Mouse (Mus musculus) lung, embryonic 14.5 days (tissue): Measurements from ENCODE around the gene Zfp940. TPM values are rescaled to one million over a fixed set of nuclear protein-coding genes. Genes with fewer than 3 reads are reported as not detected.

ENCODE experiments used
- ATAC-seq: fragments of 200-750 bp; cut with Nextera tagmentation; 2 replicates; pipeline ENCODE4 v1.8.0; 2017; ENCODE audit warnings: mild to moderate bottlenecking, moderate TSS enrichment, moderate library complexity; ENCODE audit not compliant: insufficient read depth
- DNase-seq: peaks from one replicate; pipeline ENCODE4 v3.0.0-alpha.2; 2015
- H3K27ac ChIP-seq: fragments of 300-500 bp; sonication (generic); 2 replicates; pipeline ENCODE4 v1.5.1; 2014; ENCODE audit warnings: low read depth, mild to moderate bottlenecking, moderate library complexity
- H3K27me3 ChIP-seq: fragments of 300-500 bp; sonication (generic); 2 replicates; pipeline ENCODE4 v1.6.1; 2014; ENCODE audit warnings: low read length, control low read depth; ENCODE audit not compliant: insufficient read depth
- H3K36me3 ChIP-seq: fragments of 300-500 bp; sonication (generic); 2 replicates; pipeline ENCODE4 v1.6.1; 2014; ENCODE audit warnings: control low read depth; ENCODE audit not compliant: insufficient read depth
- H3K4me1 ChIP-seq: fragments of 300-500 bp; sonication (generic); 2 replicates; pipeline ENCODE4 v1.6.1; 2014; ENCODE audit warnings: antibody characterized with exemption, control low read depth; ENCODE audit not compliant: insufficient read depth
- H3K4me2 ChIP-seq: fragments of 300-500 bp; sonication (generic); 2 replicates; pipeline ENCODE4 v1.6.1; 2014; ENCODE audit warnings: mild to moderate bottlenecking
- H3K4me3 ChIP-seq: fragments of 300-500 bp; sonication (generic); 2 replicates; pipeline ENCODE4 v1.5.1; 2014; ENCODE audit warnings: low read depth, low read length
- H3K9ac ChIP-seq: fragments of 300-500 bp; sonication (generic); 2 replicates; pipeline ENCODE4 v1.6.1; 2014
- H3K9me3 ChIP-seq: fragments of 300-500 bp; sonication (generic); 2 replicates; pipeline ENCODE4 v1.6.1; 2016; ENCODE audit warnings: low read depth, low read length, control low read depth
- CTCF ChIP-seq: IDR thresholded peaks from 2 replicates; pipeline ENCODE4 v1.5.1; 2016; ENCODE audit warnings: antibody characterized with exemption, low read depth
- WGBS: fragments of 180-500 bp; shearing (Covaris S2); extraction: QIAGEN DNeasy Blood & Tissue Kit; methylation state at CpG from one replicate; pipeline ENCODE4 v1.1.7; 2014; 5-methylcytosine and 5-hydroxymethylcytosine counted together
- polyA plus RNA-seq: library from polyadenylated mRNA; unstranded; fragments of >200 nt; fragmentation: Nextera tagmentation; extraction: Ambion mirVana; gene quantifications from 2 replicates; pipeline ENCODE4 v1.2.1, GENCODE M21; 2014

Zfp940 gene
- polyA plus RNA-seq, 1 experiment from 2014 or later = 6.0 TPM

GRCm38 (mm10) chr7:29874256-29874655, 20.8 kb upstream of the Zfp940 start:
- 93% methylated on average over 10 of the region's 10 CpGs for WGBS
- peaks cover 18% of the 10 kb centered on the region for H3K36me3 ChIP-seq
- no peak overlapping the region for H3K27ac ChIP-seq
- DNase-seq (no peak), ATAC-seq (no peak)
- TF ChIP-seq CTCF = no peak
- H3K27me3 ChIP-seq = no peaks in the 10 kb centered on the region
- H3K4me1 ChIP-seq = no peaks in the 10 kb centered on the region
- no peak overlapping the region for H3K9ac ChIP-seq
- no peak overlapping the region for H3K4me2 ChIP-seq
- H3K4me3 ChIP-seq = no peak overlapping the region
- H3K9me3 ChIP-seq = peaks cover 21% of the 10 kb centered on the region

- Histone ChIP-seq H3K4me2 (no peak overlapping the region), H3K4me3 (no peak overlapping the region), H3K27me3 (no peaks in the 10 kb centered on the region), H3K27ac (no peak overlapping the region), H3K4me1 (no peaks in the 10 kb centered on the region), H3K9me3 (no peaks in the 10 kb centered on the region), H3K36me3 (no peaks in the 10 kb centered on the region), H3K9ac (no peak overlapping the region)
- ATAC-seq = no peak
- TF ChIP-seq CTCF = peak; percentile 23; the same call in 1 of the 2 replicates
- WGBS = 90% methylated on average over 7 of the region's 7 CpGs
- no peak for DNase-seq
Measured at GRCm38 (mm10) chr7:29861660-29862059, 8.2 kb upstream of the Zfp940 start.

- no peak for TF ChIP-seq CTCF
- peak within 1 kb of the TSS; percentile 61 for H3K9ac ChIP-seq
- ATAC-seq = peak; percentile 98
Measured at GRCm38 (mm10) chr7:29859532-29860517, 6.4 kb upstream of the Zfp940 start, which contains the start of gene Zfp420. Gene Zfp420, plus strand, starts transcription at chr7:29859979.

GRCm38 (mm10) chr7:29852831-29853218, 644 bp downstream of the Zfp940 start:
- Histone ChIP-seq H3K27ac (no peak overlapping the region), H3K27me3 (no peaks in the 10 kb centered on the region), H3K4me2 (peak overlapping the region; percentile 81), H3K4me3 (peak overlapping the region; percentile 57), H3K4me1 (no peaks in the 10 kb centered on the region), H3K9me3 (no peaks in the 10 kb centered on the region), H3K9ac (peak overlapping the region; percentile 65), H3K36me3 (0 out of 2 replicates have a peak, but pooled peaks cover 12% of the 10 kb centered on the region)
- no peak for TF ChIP-seq CTCF
- no peak for ATAC-seq
- WGBS = 55% methylated on average over 9 of the region's 9 CpGs
- no peak for DNase-seq

More at GRCm38 (mm10) chr7:29859532-29860517, 6.4 kb upstream of the Zfp940 start, which contains the start of gene Zfp420:
- no peaks in the 10 kb centered on the region for H3K36me3 ChIP-seq
- H3K27ac ChIP-seq = no peak within 1 kb of the TSS; the same call in 1 of the 2 replicates
- peak; percentile 96 for DNase-seq
- WGBS = 5% methylated on average over 32 of the region's 32 CpGs
- H3K4me3 ChIP-seq = peak within 1 kb of the TSS; percentile 62
- H3K27me3 ChIP-seq = no peaks in the 10 kb centered on the region
- no peaks in the 10 kb centered on the region for H3K9me3 ChIP-seq
- H3K4me1 ChIP-seq = no peaks in the 10 kb centered on the region
- peak within 1 kb of the TSS; percentile 85 for H3K4me2 ChIP-seq

- Histone ChIP-seq H3K4me3 (no peak overlapping the region), H3K9me3 (no peaks in the 10 kb centered on the region), H3K27me3 (no peaks in the 10 kb centered on the region), H3K27ac (no peak overlapping the region), H3K4me2 (no peak overlapping the region), H3K9ac (no peak overlapping the region), H3K36me3 (peaks cover 27% of the 10 kb centered on the region), H3K4me1 (no peaks in the 10 kb centered on the region)
- DNase-seq (no peak), ATAC-seq (no peak)
- WGBS = 90% methylated on average over 5 of the region's 5 CpGs
- no peak for TF ChIP-seq CTCF
Measured at GRCm38 (mm10) chr7:29844616-29845015, 8.9 kb downstream of the Zfp940 start.

- H3K9ac ChIP-seq = no peak overlapping the region
- no peak overlapping the region for H3K27ac ChIP-seq
- WGBS = 83% methylated on average over 1 of the region's 1 CpGs
- H3K4me1 ChIP-seq = no peaks in the 10 kb centered on the region
- H3K4me3 ChIP-seq = no peak overlapping the region
- H3K4me2 ChIP-seq = no peak overlapping the region
- TF ChIP-seq CTCF = no peak
- H3K36me3 ChIP-seq = peaks cover 20% of the 10 kb centered on the region
- no peaks in the 10 kb centered on the region for H3K9me3 ChIP-seq
- no peaks in the 10 kb centered on the region for H3K27me3 ChIP-seq
- ATAC-seq (no peak), DNase-seq (no peak)
Measured at GRCm38 (mm10) chr7:29842105-29842504, 11.4 kb downstream of the Zfp940 start.

- H3K4me1 ChIP-seq = no peaks in the 10 kb centered on the region
- WGBS = 80% methylated on average over 3 of the region's 3 CpGs
- ATAC-seq (no peak), DNase-seq (no peak)
- no peak overlapping the region for H3K4me2 ChIP-seq
- no peaks in the 10 kb centered on the region for H3K27me3 ChIP-seq
- no peaks in the 10 kb centered on the region for H3K9me3 ChIP-seq
- H3K9ac ChIP-seq = no peak overlapping the region
- no peak for TF ChIP-seq CTCF
- H3K4me3 ChIP-seq = no peak overlapping the region
- H3K36me3 ChIP-seq = no peaks in the 10 kb centered on the region; the same call in 1 of the 2 replicates
- no peak overlapping the region for H3K27ac ChIP-seq
Measured at GRCm38 (mm10) chr7:29839256-29839655, 14.2 kb downstream of the Zfp940 start.
